8 mouse cellular contexts compared by ENCODE assay signal in the genomic region with DNA sequence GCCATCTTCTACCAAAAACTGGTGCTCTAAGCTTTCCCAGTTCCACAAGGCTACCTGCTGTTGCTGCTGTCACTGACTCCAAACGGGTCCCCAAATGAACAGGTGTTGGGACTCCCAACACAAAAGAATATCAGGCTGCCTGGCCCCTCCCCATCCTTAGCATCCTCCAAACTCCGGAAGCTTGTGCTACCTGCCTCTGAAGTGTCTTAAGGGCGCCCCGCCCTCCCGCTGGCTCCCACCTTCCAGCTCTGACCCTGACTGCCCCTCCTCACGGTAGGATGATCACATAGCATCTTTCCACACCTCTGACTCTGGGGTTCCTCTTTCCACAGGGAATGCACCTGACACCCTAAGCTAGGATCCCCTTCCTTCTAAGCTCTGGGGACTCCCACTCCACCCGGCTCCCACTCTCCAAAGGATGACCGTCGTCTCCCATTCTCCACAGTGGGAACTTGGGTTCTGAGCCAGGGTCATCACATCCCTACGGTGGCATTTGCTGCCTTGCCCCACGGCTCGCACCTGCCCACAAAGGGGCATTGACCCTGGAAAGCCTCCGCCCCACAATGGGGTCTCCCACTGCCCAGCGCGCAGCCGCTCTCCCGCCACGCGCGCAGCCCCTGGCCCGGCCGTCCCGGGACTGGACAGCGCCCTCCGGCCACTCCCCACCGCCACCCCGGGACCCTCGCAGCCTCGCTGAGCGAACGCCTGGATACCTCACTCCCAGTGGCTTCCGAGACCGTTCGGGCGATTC. TPM values are rescaled to one million over a fixed set of nuclear protein-coding genes. Genes with fewer than 3 reads are reported as not detected.
DNase-seq lines count a peak whose midpoint lies in the region; ATAC-seq lines count a peak whose summit lies in the region.

No protein-coding gene starts in this region.

- peak; percentile 30 for ATAC-seq in liver, embryonic 11.5 days (replicated peaks; ENCODE audit: low FRiP score)
- ATAC-seq in stomach, embryonic 15.5 days (ENCODE audit: insufficient read depth, low FRiP score, low read depth): peak; percentile 37; the same call in 1 of the 2 replicates

- H3K9ac ChIP-seq in liver, embryonic 11.5 days (ENCODE audit: low read depth, low read length): peak overlapping the region; percentile 76
- peak overlapping the region; percentile 79 for H3K9ac ChIP-seq in stomach, embryonic 15.5 days

- H3K9me3 ChIP-seq in heart, embryonic 10.5 days: no peaks in the 10 kb centered on the region
- H3K9me3 ChIP-seq in erythroblast, embryonic 14.5 days (ENCODE audit: control insufficient read depth, low read length): no peaks in the 10 kb centered on the region
- H3K9me3 ChIP-seq in liver, embryonic 11.5 days (ENCODE audit: control insufficient read depth, low read length): no peaks in the 10 kb centered on the region
- H3K9me3 ChIP-seq in stomach, embryonic 15.5 days: no peaks in the 10 kb centered on the region

- H3K36me3 ChIP-seq in heart, embryonic 10.5 days: peaks cover 64% of the 10 kb centered on the region
- H3K36me3 ChIP-seq in erythroblast, embryonic 14.5 days (ENCODE audit: control insufficient read depth): peaks cover 81% of the 10 kb centered on the region
- peaks cover 32% of the 10 kb centered on the region for H3K36me3 ChIP-seq in liver, embryonic 11.5 days (ENCODE audit: control insufficient read depth, insufficient read depth, low read length)
- peaks cover 49% of the 10 kb centered on the region for H3K36me3 ChIP-seq in stomach, embryonic 15.5 days

- H3K4me2 ChIP-seq in liver, embryonic 11.5 days: peak overlapping the region; percentile 78
- H3K4me2 ChIP-seq in stomach, embryonic 15.5 days: peak overlapping the region; percentile 82

- H3K4me3 ChIP-seq in heart, embryonic 10.5 days: peak overlapping the region; percentile 96
- H3K4me3 ChIP-seq in erythroblast, embryonic 14.5 days (replicated peaks): peak overlapping the region; percentile 80
- H3K4me3 ChIP-seq in liver, embryonic 11.5 days (ENCODE audit: low read depth, low read length): peak overlapping the region; percentile 83
- H3K4me3 ChIP-seq in stomach, embryonic 15.5 days (replicated peaks): peak overlapping the region; percentile 91

- no peaks in the 10 kb centered on the region for H3K27me3 ChIP-seq in heart, embryonic 10.5 days (ENCODE audit: insufficient read depth, poor library complexity, severe bottlenecking)
- no peaks in the 10 kb centered on the region for H3K27me3 ChIP-seq in erythroblast, embryonic 14.5 days (ENCODE audit: control insufficient read depth)
- H3K27me3 ChIP-seq in liver, embryonic 11.5 days (replicated peaks; ENCODE audit: control insufficient read depth, insufficient read depth, low read length): no peaks in the 10 kb centered on the region
- H3K27me3 ChIP-seq in stomach, embryonic 15.5 days (replicated peaks): no peaks in the 10 kb centered on the region

- peak overlapping the region; percentile 91 for H3K27ac ChIP-seq in heart, embryonic 10.5 days
- H3K27ac ChIP-seq in liver, embryonic 11.5 days (ENCODE audit: low read depth, low read length): no peak overlapping the region; the same call in 1 of the 2 replicates
- peak overlapping the region; percentile 68 for H3K27ac ChIP-seq in stomach, embryonic 15.5 days

- H3K4me1 ChIP-seq in heart, embryonic 10.5 days: peaks cover 47% of the 10 kb centered on the region
- H3K4me1 ChIP-seq in erythroblast, embryonic 14.5 days (ENCODE audit: control insufficient read depth): peaks cover 37% of the 10 kb centered on the region
- peaks cover 18% of the 10 kb centered on the region for H3K4me1 ChIP-seq in liver, embryonic 11.5 days (replicated peaks; ENCODE audit: control insufficient read depth, insufficient read depth, low read length)
- H3K4me1 ChIP-seq in stomach, embryonic 15.5 days: peaks cover 19% of the 10 kb centered on the region

- WGBS in heart, embryonic 10.5 days: 1% methylated on average over 35 of the region's 35 CpGs
- WGBS in liver, embryonic 11.5 days: under 1% methylated on average over 35 of the region's 35 CpGs
- WGBS in stomach, embryonic 15.5 days: under 1% methylated on average over 35 of the region's 35 CpGs

- no peak for DNase-seq in heart, embryonic 10.5 days (ENCODE audit: low spot score)
- DNase-seq in heart, postnatal 36 days: no peak
- DNase-seq in CD4-positive helper T cell, adult 2 months (ENCODE audit: low read depth, low spot score): peak; percentile 52
- DNase-seq in liver, embryonic 11.5 days (ENCODE audit: low spot score): no peak
- no peak for DNase-seq in urinary bladder, postnatal 25 days (ENCODE audit: low spot score)
- no peak for DNase-seq in adrenal gland, adult 8-10 months

- intact Hi-C loops in heart, postnatal 36 days (cut with DNase I): no loop called here

RNA-seq across cellular contexts. Expression of a gene that starts 0.4 kb away (rescaled TPM):
- polyA plus RNA-seq in heart, embryonic 10.5 days (2016; fragmentation: Nextera tagmentation; extraction: Ambion mirVana): 105 and 134 TPM in 2 replicates
- total RNA-seq in heart, postnatal 36 days (2021): 10 to 100 TPM; 33.3 to 34.7 TPM
- polyA plus RNA-seq in erythroblast, embryonic 14.5 days (2012): 13.4 and 14.0 TPM in 2 replicates
- polyA plus RNA-seq in liver, embryonic 11.5 days (2014; fragmentation: Nextera tagmentation; extraction: Ambion mirVana): 104 and 106 TPM in 2 replicates
- polyA plus RNA-seq in stomach, embryonic 15.5 days (2015; fragmentation: Nextera tagmentation; extraction: Ambion mirVana): 102 and 105 TPM in 2 replicates
- total RNA-seq in adrenal gland, adult 8-10 months (2022): 10 to 100 TPM; 79.7 to 84.5 (median 81.6) TPM

RNA-seq across cellular contexts. Expression of a gene that starts 8.5 kb away (rescaled TPM):
- polyA plus RNA-seq in heart, embryonic 10.5 days (2016; fragmentation: Nextera tagmentation; extraction: Ambion mirVana): 46.0 and 48.0 TPM in 2 replicates
- 1 to 10 TPM in 1 of 2 experiments, under 1 TPM in 1; 0.94 to 1.9 TPM for total RNA-seq in heart, postnatal 36 days (2021)
- polyA plus RNA-seq in erythroblast, embryonic 14.5 days (2012): 3.9 and 5.3 TPM in 2 replicates
- 47.7 and 49.8 TPM in 2 replicates for polyA plus RNA-seq in liver, embryonic 11.5 days (2014; fragmentation: Nextera tagmentation; extraction: Ambion mirVana)
- polyA plus RNA-seq in stomach, embryonic 15.5 days (2015; fragmentation: Nextera tagmentation; extraction: Ambion mirVana): 90.9 and 92.1 TPM in 2 replicates
- 10 to 100 TPM; 12.5 to 23.3 (median 22.5) TPM for total RNA-seq in adrenal gland, adult 8-10 months (2022)

RNA-seq across cellular contexts. Expression of a gene that starts 15.1 kb away (rescaled TPM):
- 50.8 and 67.8 TPM in 2 replicates for polyA plus RNA-seq in heart, embryonic 10.5 days (2016; fragmentation: Nextera tagmentation; extraction: Ambion mirVana)
- 10 to 100 TPM; 19.8 to 22.2 TPM for total RNA-seq in heart, postnatal 36 days (2021)
- 16.8 and 28.3 TPM in 2 replicates for polyA plus RNA-seq in erythroblast, embryonic 14.5 days (2012)
- polyA plus RNA-seq in liver, embryonic 11.5 days (2014; fragmentation: Nextera tagmentation; extraction: Ambion mirVana): 96.9 and 106 TPM in 2 replicates
- 50.3 and 55.1 TPM in 2 replicates for polyA plus RNA-seq in stomach, embryonic 15.5 days (2015; fragmentation: Nextera tagmentation; extraction: Ambion mirVana)
- 10 to 100 TPM; 31.8 to 51.8 (median 40.4) TPM for total RNA-seq in adrenal gland, adult 8-10 months (2022)

RNA-seq across cellular contexts. Expression of a gene that starts 25.7 kb away (rescaled TPM):
- polyA plus RNA-seq in heart, embryonic 10.5 days (2016; fragmentation: Nextera tagmentation; extraction: Ambion mirVana): 67.5 and 77.1 TPM in 2 replicates
- 10 to 100 TPM; 72.7 to 86.8 TPM for total RNA-seq in heart, postnatal 36 days (2021)
- polyA plus RNA-seq in erythroblast, embryonic 14.5 days (2012): 4.9 and 5.7 TPM in 2 replicates
- 97.1 and 104 TPM in 2 replicates for polyA plus RNA-seq in liver, embryonic 11.5 days (2014; fragmentation: Nextera tagmentation; extraction: Ambion mirVana)
- polyA plus RNA-seq in stomach, embryonic 15.5 days (2015; fragmentation: Nextera tagmentation; extraction: Ambion mirVana): 88.5 and 90.4 TPM in 2 replicates
- 10 to 100 TPM; 51.7 to 68.6 (median 62.8) TPM for total RNA-seq in adrenal gland, adult 8-10 months (2022)

RNA-seq across cellular contexts. Expression of a gene that starts 49.6 kb away (rescaled TPM):
- polyA plus RNA-seq in heart, embryonic 10.5 days (2016; fragmentation: Nextera tagmentation; extraction: Ambion mirVana): 35.6 and 36.1 TPM in 2 replicates
- 10 to 100 TPM; 34.6 to 36.2 TPM for total RNA-seq in heart, postnatal 36 days (2021)
- 0.98 and 1.5 TPM in 2 replicates for polyA plus RNA-seq in erythroblast, embryonic 14.5 days (2012)
- polyA plus RNA-seq in liver, embryonic 11.5 days (2014; fragmentation: Nextera tagmentation; extraction: Ambion mirVana): 48.6 and 51.6 TPM in 2 replicates
- 36.4 and 37.9 TPM in 2 replicates for polyA plus RNA-seq in stomach, embryonic 15.5 days (2015; fragmentation: Nextera tagmentation; extraction: Ambion mirVana)
- total RNA-seq in adrenal gland, adult 8-10 months (2022): 10 to 100 TPM; 38.6 to 44.8 (median 43.9) TPM
